Mouse (Mus musculus) heart, embryonic 16.5 days (tissue): ENCODE data around the gene Meis1. TPM values are rescaled to one million over a fixed set of nuclear protein-coding genes. Genes with fewer than 3 reads are reported as not detected.

Source experiments
- ATAC-seq: fragments of 200-750 bp; cut with Nextera tagmentation; replicated peaks from 2 replicates; pipeline ENCODE4 v1.8.0; 2017; ENCODE audit warnings: moderate number of reproducible peaks; ENCODE audit not compliant: insufficient read depth, low FRiP score; ENCODE audit errors: extremely low read depth
- H3K27ac ChIP-seq: fragments of 300-500 bp; sonication (generic); 2 replicates; pipeline ENCODE4 v1.5.1; 2014; ENCODE audit warnings: mild to moderate bottlenecking, low read length, control low read depth, moderate library complexity
- H3K27me3 ChIP-seq: fragments of 300-500 bp; sonication (generic); 2 replicates; pipeline ENCODE4 v1.6.1; 2014; ENCODE audit warnings: low read length, mixed read lengths; ENCODE audit not compliant: control insufficient read depth, insufficient read depth
- H3K36me3 ChIP-seq: fragments of 300-500 bp; sonication (generic); 2 replicates; pipeline ENCODE4 v1.6.1; 2014; ENCODE audit not compliant: control insufficient read depth, insufficient read depth
- H3K4me1 ChIP-seq: fragments of 300-500 bp; sonication (generic); 2 replicates; pipeline ENCODE4 v1.6.1; 2014; ENCODE audit warnings: low read length, mixed read lengths; ENCODE audit not compliant: control insufficient read depth, insufficient read depth
- H3K4me2 ChIP-seq: fragments of 300-500 bp; sonication (generic); 2 replicates; pipeline ENCODE4 v1.6.1; 2014; ENCODE audit warnings: low read depth, mild to moderate bottlenecking, control low read depth, low read length
- H3K4me3 ChIP-seq: fragments of 300-500 bp; sonication (generic); 2 replicates; pipeline ENCODE4 v1.5.1; 2014; ENCODE audit warnings: mild to moderate bottlenecking, control low read depth, low read length
- H3K9ac ChIP-seq: fragments of 300-500 bp; sonication (generic); 2 replicates; pipeline ENCODE4 v1.6.1; 2014; ENCODE audit warnings: low read length, control low read depth
- H3K9me3 ChIP-seq: fragments of 300-500 bp; sonication (generic); replicated peaks from 2 replicates; pipeline ENCODE4 v1.6.1; 2016; ENCODE audit warnings: low read length; ENCODE audit not compliant: control insufficient read depth
- WGBS: fragments of 180-500 bp; shearing (Covaris S2); extraction: QIAGEN DNeasy Blood & Tissue Kit; methylation state at CpG from one replicate; pipeline ENCODE4 v1.1.7; 2014; 5-methylcytosine and 5-hydroxymethylcytosine counted together
- polyA plus RNA-seq: library from polyadenylated mRNA; unstranded; fragments of >200 nt; fragmentation: Nextera tagmentation; extraction: Ambion mirVana; gene quantifications from 2 replicates; pipeline ENCODE4 v1.2.1, GENCODE M21; 2015

Gene Meis1
- polyA plus RNA-seq, 1 experiment from 2014 or later, result 59.8 TPM

- Histone ChIP-seq H3K4me1 (peaks cover 14% of the 10 kb centered on the region), H3K27me3 (peaks cover 4% of the 10 kb centered on the region), H3K4me2 (peak overlapping the region; percentile 94), H3K9ac (peak overlapping the region; percentile 65), H3K36me3 (no peaks in the 10 kb centered on the region), H3K27ac (peak overlapping the region; percentile 47), H3K9me3 (no peaks in the 10 kb centered on the region), H3K4me3 (peak overlapping the region; percentile 36)
- no peak for ATAC-seq
- 9% methylated on average over 27 of the region's 27 CpGs for WGBS
These were observed 143.5 kb downstream of the Meis1 start for GRCm38 (mm10) chr11:18875001-18875902.

DNA sequence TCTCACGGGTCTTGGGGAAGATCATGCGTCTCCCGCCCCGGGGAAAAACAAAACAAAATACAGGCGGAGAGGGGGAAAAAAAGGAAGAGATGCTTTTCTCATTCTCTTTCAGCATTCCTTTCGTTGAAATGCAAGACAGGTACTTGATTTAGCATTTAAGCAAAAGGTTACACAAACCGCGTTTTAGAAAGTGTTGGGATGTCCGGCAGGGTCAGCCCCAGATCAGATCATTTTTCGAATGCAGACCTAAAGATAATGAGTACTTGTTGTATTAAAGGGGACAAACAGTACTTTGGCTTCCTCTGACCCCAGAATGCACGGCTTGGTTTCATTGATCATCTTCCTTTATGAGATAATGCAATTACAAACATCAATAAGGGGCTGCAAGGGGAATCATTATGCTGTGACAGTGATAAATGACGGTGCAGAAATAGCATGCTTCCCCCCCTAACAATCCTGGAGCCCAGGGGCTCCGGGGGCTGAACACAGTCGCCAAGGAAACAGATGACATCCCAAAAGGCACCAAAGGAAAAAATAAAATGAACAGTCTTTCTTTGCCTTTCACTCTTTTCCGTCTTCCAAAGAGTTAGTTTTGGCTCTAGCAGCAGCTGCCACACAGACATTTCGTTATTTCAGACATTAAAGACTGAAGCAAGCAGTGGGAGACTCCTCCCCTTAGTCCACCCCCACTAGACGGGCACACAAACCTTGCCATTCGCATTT is 144.3 kb downstream of the Meis1 start:
- Histone ChIP-seq H3K27me3 (peaks cover 6% of the 10 kb centered on the region), H3K36me3 (no peaks in the 10 kb centered on the region), H3K9ac (peak overlapping the region; percentile 65), H3K4me1 (peaks cover 14% of the 10 kb centered on the region), H3K9me3 (no peaks in the 10 kb centered on the region), H3K4me2 (peak overlapping the region; percentile 94), H3K4me3 (peak overlapping the region; percentile 36), H3K27ac (no peak overlapping the region)
- no peak for ATAC-seq
- 14% methylated on average over 18 of the region's 18 CpGs for WGBS

GRCm38 (mm10) chr11:18873451-18874277 is 145.1 kb downstream of the Meis1 start:
- H3K36me3 ChIP-seq, result no peaks in the 10 kb centered on the region
- peak overlapping the region; percentile 94 for H3K4me2 ChIP-seq
- no peak overlapping the region for H3K4me3 ChIP-seq
- H3K9me3 ChIP-seq, result no peaks in the 10 kb centered on the region
- H3K9ac ChIP-seq, result no peak overlapping the region
- no peak for ATAC-seq
- no peak overlapping the region for H3K27ac ChIP-seq
- 45% methylated on average over 9 of the region's 9 CpGs for WGBS
- peaks cover 14% of the 10 kb centered on the region for H3K4me1 ChIP-seq
- H3K27me3 ChIP-seq, result peaks cover 6% of the 10 kb centered on the region

DNA sequence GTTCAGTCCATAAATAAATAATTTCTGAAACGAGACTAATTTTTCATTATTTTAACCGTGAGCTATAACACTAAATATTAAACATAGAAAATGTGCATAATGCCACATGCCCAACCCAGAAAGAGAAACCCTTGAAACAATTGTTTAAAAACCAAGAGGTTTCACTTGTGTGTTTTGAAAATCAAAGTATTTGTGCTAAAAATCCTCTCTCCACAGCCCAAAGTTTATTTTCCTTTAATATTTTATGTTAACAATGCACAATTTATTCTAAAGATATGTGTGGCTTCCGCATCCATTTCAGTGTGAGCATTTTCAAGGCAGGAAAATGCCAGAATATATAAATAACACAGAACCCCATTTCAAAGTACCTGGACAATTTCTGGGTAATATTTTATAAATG is 146.0 kb downstream of the Meis1 start:
- H3K4me3 ChIP-seq, result no peak overlapping the region
- no peaks in the 10 kb centered on the region for H3K9me3 ChIP-seq
- peaks cover 7% of the 10 kb centered on the region for H3K27me3 ChIP-seq
- no peak overlapping the region for H3K27ac ChIP-seq
- H3K36me3 ChIP-seq, result no peaks in the 10 kb centered on the region
- no peak overlapping the region for H3K9ac ChIP-seq
- 36% methylated on average over 3 of the region's 3 CpGs for WGBS
- ATAC-seq, result no peak
- H3K4me1 ChIP-seq, result peaks cover 14% of the 10 kb centered on the region
- H3K4me2 ChIP-seq, result no peak overlapping the region

DNA sequence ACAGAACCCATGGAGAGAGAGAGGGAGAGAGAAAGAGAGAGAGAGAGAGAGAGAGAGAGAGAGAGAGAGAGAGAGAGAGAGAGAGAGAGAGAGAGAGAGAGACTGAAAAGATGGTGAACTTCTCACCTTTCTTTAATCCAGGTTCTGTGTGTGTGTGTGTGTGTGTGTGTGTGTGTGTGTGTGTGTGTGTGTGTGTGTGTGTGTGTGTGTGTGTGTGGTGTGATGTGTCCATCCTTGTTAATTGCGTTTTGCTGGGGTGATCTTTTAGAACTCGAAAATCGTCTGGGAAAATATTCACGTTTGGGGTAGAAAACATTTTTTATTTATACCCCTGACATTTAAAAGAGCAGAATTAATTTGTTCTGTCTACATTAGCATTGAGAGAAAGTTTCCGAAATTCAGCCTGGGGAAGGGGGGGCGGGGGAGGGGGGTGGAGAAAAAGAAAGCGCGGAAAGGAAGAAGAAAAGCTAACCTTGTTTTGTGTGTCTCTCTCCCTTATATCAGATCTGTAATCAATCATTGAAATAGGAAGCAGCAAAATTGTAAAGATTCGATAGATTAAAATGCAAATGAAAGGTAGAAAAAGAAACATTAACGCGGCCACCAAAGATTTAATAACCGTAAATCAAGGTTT is 146.6 kb downstream of the Meis1 start:
- no peaks in the 10 kb centered on the region for H3K36me3 ChIP-seq
- H3K9me3 ChIP-seq, result no peaks in the 10 kb centered on the region
- H3K27me3 ChIP-seq, result peaks cover 9% of the 10 kb centered on the region
- 16% methylated on average over 12 of the region's 12 CpGs for WGBS
- H3K4me1 ChIP-seq, result peaks cover 14% of the 10 kb centered on the region
- peak overlapping the region; percentile 89 for H3K4me2 ChIP-seq
- H3K27ac ChIP-seq, result no peak overlapping the region
- no peak for ATAC-seq
- peak overlapping the region; percentile 60 for H3K4me3 ChIP-seq
- no peak overlapping the region; the same call in 1 of the 2 replicates for H3K9ac ChIP-seq

GRCm38 (mm10) chr11:18871170-18872081 is 147.4 kb downstream of the Meis1 start:
- H3K36me3 ChIP-seq, result no peaks in the 10 kb centered on the region
- peak overlapping the region; percentile 89 for H3K4me2 ChIP-seq
- peak; percentile 38 for ATAC-seq
- peak overlapping the region; percentile 9; the same call in 1 of the 2 replicates for H3K27ac ChIP-seq
- H3K9ac ChIP-seq, result peak overlapping the region; percentile 65
- WGBS, result 1% methylated on average over 58 of the region's 58 CpGs
- peaks cover 9% of the 10 kb centered on the region for H3K27me3 ChIP-seq
- peaks cover 12% of the 10 kb centered on the region for H3K4me1 ChIP-seq
- peak overlapping the region; percentile 60 for H3K4me3 ChIP-seq
- H3K9me3 ChIP-seq, result no peaks in the 10 kb centered on the region

GRCm38 (mm10) chr11:18870121-18870931 is 148.5 kb downstream of the Meis1 start:
- peak overlapping the region; percentile 89 for H3K4me2 ChIP-seq
- H3K9ac ChIP-seq, result no peak overlapping the region
- H3K27ac ChIP-seq, result no peak overlapping the region
- H3K36me3 ChIP-seq, result no peaks in the 10 kb centered on the region
- H3K4me3 ChIP-seq, result peak overlapping the region; percentile 9
- 34% methylated on average over 25 of the region's 25 CpGs for WGBS
- no peaks in the 10 kb centered on the region for H3K9me3 ChIP-seq
- ATAC-seq, result no peak
- H3K4me1 ChIP-seq, result peaks cover 8% of the 10 kb centered on the region
- peaks cover 9% of the 10 kb centered on the region for H3K27me3 ChIP-seq
